Mouse (Mus musculus) spleen, adult 2 months (tissue): ENCODE data around the gene Xkrx.

Experiments
- CTCF ChIP-seq: fragments of 200-500 bp; IDR thresholded peaks from 2 replicates; pipeline ENCODE4 v1.5.1; 2011; ENCODE audit warnings: mild to moderate bottlenecking, inconsistent platforms; ENCODE audit not compliant: insufficient read depth, insufficient read length, insufficient replicate concordance; ENCODE audit errors: extremely low read depth
- POLR2A ChIP-seq: fragments of 200-500 bp; IDR thresholded peaks from 2 replicates; pipeline ENCODE4 v1.6.1; 2011; ENCODE audit warnings: low read depth, low read length, inconsistent platforms

DNA sequence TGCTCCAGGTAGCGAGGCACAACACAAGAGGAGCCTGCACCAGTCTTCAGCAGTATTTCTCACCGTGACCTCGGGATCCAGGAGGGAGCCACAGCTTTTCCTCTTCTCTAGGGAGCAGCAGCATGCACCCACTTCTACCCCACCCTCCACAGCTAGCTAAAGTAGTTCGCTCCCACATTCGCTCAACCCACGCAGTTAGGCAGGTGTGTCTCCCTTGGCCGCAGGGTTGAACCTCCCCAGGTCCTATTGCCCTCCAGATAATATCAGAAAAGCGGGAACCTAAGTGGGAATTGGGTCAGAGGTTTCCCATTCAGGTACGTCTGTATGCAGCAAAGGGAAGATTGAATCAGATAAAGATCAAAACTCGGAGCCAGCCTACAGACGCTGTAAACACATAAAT lies 950 bp upstream of the Xkrx start:
- TF ChIP-seq POLR2A (0 out of 2 replicates have a peak, but pooled peaks have one; percentile 18), CTCF (no peak)
